Mouse (Mus musculus): ENCODE results near the gene Preb.

Preb gene

DNA sequence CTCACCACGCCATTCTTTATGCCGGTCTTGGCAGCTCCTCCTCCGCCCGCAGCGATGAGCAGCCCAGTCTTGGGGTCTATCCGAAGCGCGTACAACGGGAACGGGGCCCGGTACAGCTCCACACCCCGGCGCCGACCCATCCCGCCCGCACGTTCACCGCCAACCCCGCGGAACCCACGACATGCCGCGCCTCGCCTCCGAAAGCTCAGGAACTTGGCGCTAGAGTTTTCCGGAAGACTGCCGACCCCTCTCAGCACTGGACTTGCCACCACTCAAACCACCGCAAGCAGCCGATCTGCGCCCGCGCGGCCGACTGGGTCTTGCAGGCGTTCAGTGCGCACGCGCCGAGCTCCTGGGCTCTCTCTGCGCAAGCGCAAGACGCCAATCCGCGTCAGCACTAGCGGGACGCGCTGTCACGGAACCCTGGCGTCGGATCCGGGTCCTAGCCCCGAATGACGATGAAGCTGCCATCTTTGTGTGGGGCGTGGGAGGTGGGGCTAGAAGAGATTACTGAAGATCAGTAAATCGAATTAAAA lies at the start of gene Preb:
TSS of gene Preb (minus strand) at position 396 of the 536 bp plus-strand sequence.
- DNase-seq (ENCODE audit: low read depth, low spot score), result peak; percentile 99
- Histone ChIP-seq H3K27me3 (ENCODE audit: control insufficient read depth, insufficient read depth, low read length, poor library complexity, severe bottlenecking) (no peaks in the 10 kb centered on the region), H3K36me3 (ENCODE audit: control insufficient read depth, insufficient read depth, low read length, poor library complexity, severe bottlenecking) (no peaks in the 10 kb centered on the region; the same call in 1 of the 2 replicates)

- Histone ChIP-seq H3K36me3 (ENCODE audit: control insufficient read depth, insufficient read depth, low read length, poor library complexity, severe bottlenecking) (no peaks in the 10 kb centered on the region), H3K27me3 (ENCODE audit: control insufficient read depth, insufficient read depth, low read length, poor library complexity, severe bottlenecking) (no peaks in the 10 kb centered on the region)
- peak; percentile 92 for DNase-seq (ENCODE audit: low read depth, low spot score)
Observed at GRCm38 (mm10) chr5:31004184-31004583, 44.0 kb upstream of the Preb start.

DNA sequence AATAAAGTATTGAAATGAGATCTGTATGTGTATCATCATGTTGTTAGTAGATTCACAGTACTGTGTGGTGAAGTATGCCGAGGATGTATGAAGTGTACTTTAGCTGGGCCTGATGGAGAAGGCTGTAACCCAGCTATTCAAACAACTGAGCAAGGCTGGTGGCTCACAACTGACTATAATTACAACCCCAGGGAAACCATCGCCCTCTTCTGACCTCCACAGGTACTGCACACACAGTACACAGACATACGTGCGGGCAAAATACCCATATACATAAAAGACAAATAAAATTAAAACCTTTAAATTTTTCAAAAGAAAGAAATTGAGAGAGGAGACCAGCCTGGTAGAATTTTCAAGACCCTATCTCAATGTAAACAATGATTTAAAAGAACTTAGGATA lies 41.4 kb upstream of the Preb start:
- H3K27me3 ChIP-seq (ENCODE audit: control insufficient read depth, insufficient read depth, low read length, poor library complexity, severe bottlenecking), result no peaks in the 10 kb centered on the region
- H3K36me3 ChIP-seq (ENCODE audit: control insufficient read depth, insufficient read depth, low read length, poor library complexity, severe bottlenecking), result no peaks in the 10 kb centered on the region
- peak; percentile 23 for DNase-seq (ENCODE audit: low read depth, low spot score)

DNA sequence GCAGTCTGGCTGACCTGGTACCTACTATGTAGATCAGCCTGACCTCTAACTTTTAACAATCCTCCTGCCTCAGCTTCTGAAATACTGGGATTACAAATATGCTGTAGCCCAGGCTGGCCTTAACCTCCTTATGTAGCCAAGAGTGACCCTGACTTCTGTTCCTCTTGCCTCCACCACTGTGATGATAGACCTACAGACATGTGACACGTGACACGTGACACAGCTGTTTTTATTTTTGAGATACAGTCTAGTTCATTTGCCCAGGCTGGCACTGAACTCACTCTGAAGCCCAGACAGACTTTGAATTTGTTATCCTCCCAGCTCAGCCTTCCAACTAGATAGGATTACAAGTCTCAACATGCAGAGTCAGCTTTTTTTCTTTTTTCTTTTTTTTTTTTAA lies 40.8 kb upstream of the Preb start:
- no peaks in the 10 kb centered on the region for H3K36me3 ChIP-seq (ENCODE audit: control insufficient read depth, insufficient read depth, low read length, poor library complexity, severe bottlenecking)
- no peak for DNase-seq (ENCODE audit: low read depth, low spot score)
- no peaks in the 10 kb centered on the region for H3K27me3 ChIP-seq (ENCODE audit: control insufficient read depth, insufficient read depth, low read length, poor library complexity, severe bottlenecking)

GRCm38 (mm10) chr5:31000122-31000521 lies 40.0 kb upstream of the Preb start:
- Histone ChIP-seq H3K36me3 (ENCODE audit: control insufficient read depth, insufficient read depth, low read length, poor library complexity, severe bottlenecking) (no peaks in the 10 kb centered on the region), H3K27me3 (ENCODE audit: control insufficient read depth, insufficient read depth, low read length, poor library complexity, severe bottlenecking) (no peaks in the 10 kb centered on the region)
- DNase-seq (ENCODE audit: low read depth, low spot score), result no peak

- no peaks in the 10 kb centered on the region for H3K27me3 ChIP-seq (ENCODE audit: control insufficient read depth, insufficient read depth, low read length, poor library complexity, severe bottlenecking)
- no peak for DNase-seq (ENCODE audit: low read depth, low spot score)
- H3K36me3 ChIP-seq (ENCODE audit: control insufficient read depth, insufficient read depth, low read length, poor library complexity, severe bottlenecking), result no peaks in the 10 kb centered on the region
Observed at GRCm38 (mm10) chr5:30999324-30999723, 39.2 kb upstream of the Preb start.

DNA sequence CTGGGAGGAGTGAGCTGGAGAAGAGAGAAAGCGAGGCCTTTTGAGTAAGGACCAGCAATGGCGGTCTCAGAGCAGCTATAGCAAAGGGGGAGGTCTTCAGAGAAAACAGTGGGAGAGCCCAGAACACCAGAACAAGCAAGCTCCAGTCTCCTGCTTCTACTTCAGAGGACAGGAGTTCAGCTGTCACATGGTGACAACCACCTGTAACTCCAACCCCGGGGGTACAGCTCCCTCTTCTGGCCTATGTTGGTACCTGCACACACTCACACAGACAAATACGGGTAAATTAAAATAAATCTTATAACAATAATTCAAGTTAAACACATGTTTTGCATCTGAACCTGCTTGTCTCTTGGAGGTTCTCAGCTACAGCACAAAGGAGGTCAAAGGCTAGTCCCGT lies 38.1 kb upstream of the Preb start:
- no peaks in the 10 kb centered on the region for H3K36me3 ChIP-seq (ENCODE audit: control insufficient read depth, insufficient read depth, low read length, poor library complexity, severe bottlenecking)
- DNase-seq (ENCODE audit: low read depth, low spot score), result peak; percentile 79
- no peaks in the 10 kb centered on the region for H3K27me3 ChIP-seq (ENCODE audit: control insufficient read depth, insufficient read depth, low read length, poor library complexity, severe bottlenecking)

GRCm38 (mm10) chr5:30994910-30995635 lies 34.9 kb upstream of the Preb start:
- no peaks in the 10 kb centered on the region for H3K27me3 ChIP-seq (ENCODE audit: control insufficient read depth, insufficient read depth, low read length, poor library complexity, severe bottlenecking)
- no peak for DNase-seq (ENCODE audit: low read depth, low spot score)
- H3K36me3 ChIP-seq (ENCODE audit: control insufficient read depth, insufficient read depth, low read length, poor library complexity, severe bottlenecking), result no peaks in the 10 kb centered on the region

DNA sequence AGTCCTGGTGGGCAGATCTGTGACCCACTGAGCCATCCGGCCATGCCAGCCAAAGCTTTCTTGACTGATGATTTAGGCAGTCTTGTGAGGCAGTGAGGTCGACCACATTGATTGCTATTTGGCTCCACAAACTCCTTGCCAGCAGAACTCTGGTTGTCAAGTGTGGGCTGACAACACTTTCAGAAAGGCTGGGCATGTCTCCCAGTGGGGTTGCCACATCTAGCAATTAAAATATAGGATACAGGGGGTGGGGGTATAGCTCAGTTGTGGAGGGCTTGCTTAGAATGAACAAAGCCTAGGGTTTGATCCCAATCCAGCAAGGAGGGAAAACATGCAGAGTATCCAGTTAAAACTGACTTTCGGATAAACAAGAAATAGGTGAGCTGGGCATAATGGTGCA lies 33.9 kb upstream of the Preb start:
- no peak for DNase-seq (ENCODE audit: low read depth, low spot score)
- Histone ChIP-seq H3K36me3 (ENCODE audit: control insufficient read depth, insufficient read depth, low read length, poor library complexity, severe bottlenecking) (no peaks in the 10 kb centered on the region), H3K27me3 (ENCODE audit: control insufficient read depth, insufficient read depth, low read length, poor library complexity, severe bottlenecking) (no peaks in the 10 kb centered on the region)

DNA sequence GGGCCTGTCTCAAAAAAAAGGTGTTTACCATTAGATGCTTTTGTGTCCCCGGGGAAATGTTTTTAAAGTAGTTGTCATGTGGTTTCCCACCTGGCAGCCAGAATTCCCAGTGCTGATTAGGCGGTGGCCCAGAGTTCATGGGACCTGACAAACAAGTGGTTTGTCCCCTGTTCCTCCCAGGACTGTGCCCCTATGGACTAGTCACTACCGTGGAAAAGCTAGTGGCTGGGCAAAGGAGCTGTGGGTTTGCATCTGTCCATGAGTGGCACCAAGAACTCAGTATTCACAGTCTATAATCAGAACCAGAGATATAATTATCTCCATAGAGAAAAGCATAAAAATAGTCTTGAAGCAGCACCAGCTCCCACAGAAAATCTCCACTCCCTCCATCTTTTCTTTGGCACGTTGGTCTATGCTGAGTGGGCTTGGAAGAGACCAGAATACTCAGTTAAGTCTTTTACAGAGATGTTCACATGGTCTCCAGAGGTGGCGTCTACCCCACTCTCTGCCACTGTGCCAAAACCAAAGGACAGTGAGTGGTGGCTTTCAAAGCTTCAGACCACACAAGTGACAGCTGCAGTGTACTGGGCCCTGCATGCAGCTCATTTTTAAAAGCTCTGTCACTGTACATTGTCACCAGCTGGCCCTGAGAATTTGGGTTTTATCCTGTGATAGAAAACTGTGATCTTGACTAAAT lies 33.0 kb upstream of the Preb start:
- no peaks in the 10 kb centered on the region for H3K27me3 ChIP-seq (ENCODE audit: control insufficient read depth, insufficient read depth, low read length, poor library complexity, severe bottlenecking)
- H3K36me3 ChIP-seq (ENCODE audit: control insufficient read depth, insufficient read depth, low read length, poor library complexity, severe bottlenecking), result no peaks in the 10 kb centered on the region
- no peak for DNase-seq (ENCODE audit: low read depth, low spot score)

GRCm38 (mm10) chr5:30982357-30982756 lies 22.2 kb upstream of the Preb start:
- Histone ChIP-seq H3K36me3 (ENCODE audit: control insufficient read depth, insufficient read depth, low read length, poor library complexity, severe bottlenecking) (no peaks in the 10 kb centered on the region), H3K27me3 (ENCODE audit: control insufficient read depth, insufficient read depth, low read length, poor library complexity, severe bottlenecking) (no peaks in the 10 kb centered on the region)
- peak; percentile 39 for DNase-seq (ENCODE audit: low read depth, low spot score)

DNA sequence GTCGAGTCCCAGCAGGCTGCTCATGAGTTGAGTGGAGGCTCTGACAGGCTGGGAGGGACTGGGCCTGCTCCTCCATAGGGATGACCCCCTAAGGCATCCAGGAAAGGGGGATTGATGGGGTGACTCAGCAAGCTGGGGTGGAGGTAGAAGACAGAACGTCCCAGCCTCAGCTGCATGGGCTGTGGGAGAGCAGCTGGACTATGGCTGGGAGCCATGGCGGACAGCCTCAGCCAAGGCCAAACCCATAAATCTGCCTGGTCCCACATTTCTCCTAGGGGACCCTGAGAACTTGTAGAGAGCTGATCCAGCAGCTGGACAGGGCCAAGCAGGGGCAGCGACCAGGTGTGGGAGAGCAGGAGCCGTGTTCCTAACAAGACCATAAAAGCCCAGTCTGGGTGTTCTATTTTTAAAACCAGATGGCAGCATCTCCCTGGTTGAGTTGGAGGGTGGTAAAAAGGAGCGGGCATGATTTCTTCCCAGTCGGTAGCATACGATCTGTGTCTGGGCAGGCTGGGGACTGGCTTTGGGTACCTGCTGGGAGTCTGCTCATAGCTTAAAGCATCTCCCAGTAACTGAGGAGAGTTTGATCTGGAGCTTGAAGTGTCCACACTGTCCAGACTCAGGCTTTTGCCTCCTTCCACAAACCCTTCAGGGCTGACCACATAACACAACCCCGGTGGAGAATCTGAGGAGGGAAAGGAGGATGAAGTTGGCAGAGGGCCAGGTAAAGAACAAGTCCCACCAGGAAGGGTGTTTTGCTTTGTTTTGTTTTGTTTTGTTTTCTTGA lies 14.9 kb upstream of the Preb start:
- Histone ChIP-seq H3K36me3 (ENCODE audit: control insufficient read depth, insufficient read depth, low read length, poor library complexity, severe bottlenecking) (no peaks in the 10 kb centered on the region), H3K27me3 (ENCODE audit: control insufficient read depth, insufficient read depth, low read length, poor library complexity, severe bottlenecking) (no peaks in the 10 kb centered on the region)
- no peak for DNase-seq (ENCODE audit: low read depth, low spot score)

DNA sequence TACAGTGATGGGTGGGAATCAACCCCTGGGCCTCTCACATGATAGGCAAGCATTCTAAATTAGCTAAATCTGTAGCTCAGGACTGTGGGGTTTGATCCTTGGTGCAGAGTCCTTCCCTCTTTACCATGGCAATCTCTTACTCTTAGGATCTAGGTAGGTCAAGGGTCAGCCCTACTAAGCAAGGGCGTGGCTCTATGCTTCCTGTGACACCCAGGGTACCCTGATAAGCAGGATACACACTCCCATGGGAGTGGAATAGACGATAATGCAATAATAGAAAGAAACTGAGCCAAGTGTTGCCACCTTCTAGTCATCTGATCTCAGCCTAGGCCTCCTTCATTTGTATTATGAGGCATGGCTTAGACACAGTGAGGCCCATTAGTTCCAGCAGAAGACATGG lies 9.3 kb upstream of the Preb start:
- H3K36me3 ChIP-seq (ENCODE audit: control insufficient read depth, insufficient read depth, low read length, poor library complexity, severe bottlenecking), result no peaks in the 10 kb centered on the region
- DNase-seq (ENCODE audit: low read depth, low spot score), result no peak

GRCm38 (mm10) chr5:30968416-30968815 lies 8.3 kb upstream of the Preb start, which contains the start of gene Tcf23:
Gene Tcf23 (plus strand): TSS chr5:30968662.
- no peak for DNase-seq (ENCODE audit: low read depth, low spot score)
- no peaks in the 10 kb centered on the region for H3K36me3 ChIP-seq (ENCODE audit: control insufficient read depth, insufficient read depth, low read length, poor library complexity, severe bottlenecking)
- no peaks in the 10 kb centered on the region for H3K27me3 ChIP-seq (ENCODE audit: control insufficient read depth, insufficient read depth, low read length, poor library complexity, severe bottlenecking)

More for the DNA sequence above, 9.3 kb upstream of the Preb start:
- no peaks in the 10 kb centered on the region for H3K27me3 ChIP-seq (ENCODE audit: control insufficient read depth, insufficient read depth, low read length, poor library complexity, severe bottlenecking)

GRCm38 (mm10) chr5:30966189-30966588 lies 6.0 kb upstream of the Preb start:
- no peaks in the 10 kb centered on the region for H3K36me3 ChIP-seq (ENCODE audit: control insufficient read depth, insufficient read depth, low read length, poor library complexity, severe bottlenecking)
- no peaks in the 10 kb centered on the region for H3K27me3 ChIP-seq (ENCODE audit: control insufficient read depth, insufficient read depth, low read length, poor library complexity, severe bottlenecking)
- DNase-seq (ENCODE audit: low read depth, low spot score), result no peak

Data from splenic B cell, adult 2 months (primary cell).